Mouse (Mus musculus) hindbrain, embryonic 16.5 days (tissue): Measurements from ENCODE around the gene Usp6nl. TPM values are rescaled to one million over a fixed set of nuclear protein-coding genes. Genes with fewer than 3 reads are reported as not detected.

Source experiments
- ATAC-seq: fragments of 200-750 bp; cut with Nextera tagmentation; 2 replicates; pipeline ENCODE4 v1.8.0; 2017; ENCODE audit warnings: moderate TSS enrichment, moderate library complexity
- H3K27ac ChIP-seq: fragments of 300-500 bp; sonication (generic); 2 replicates; pipeline ENCODE4 v1.5.1; 2014; ENCODE audit warnings: low read depth, mild to moderate bottlenecking, control low read depth, low read length, moderate library complexity
- H3K27me3 ChIP-seq: fragments of 300-500 bp; sonication (generic); replicated peaks from 2 replicates; pipeline ENCODE4 v1.6.1; 2014; ENCODE audit warnings: low read length; ENCODE audit not compliant: control insufficient read depth, insufficient read depth
- H3K36me3 ChIP-seq: fragments of 300-500 bp; sonication (generic); 2 replicates; pipeline ENCODE4 v1.6.1; 2014; ENCODE audit warnings: mild to moderate bottlenecking, low read length, moderate library complexity, mixed read lengths; ENCODE audit not compliant: control insufficient read depth, insufficient read depth
- H3K4me1 ChIP-seq: fragments of 300-500 bp; sonication (generic); 2 replicates; pipeline ENCODE4 v1.6.1; 2014; ENCODE audit warnings: low read depth, low read length; ENCODE audit not compliant: control insufficient read depth, insufficient read depth
- H3K4me2 ChIP-seq: fragments of 300-500 bp; sonication (generic); 2 replicates; pipeline ENCODE4 v1.6.1; 2014; ENCODE audit warnings: mild to moderate bottlenecking, low read length, control low read depth, moderate library complexity
- H3K4me3 ChIP-seq: fragments of 300-500 bp; sonication (generic); 2 replicates; pipeline ENCODE4 v1.5.1; 2014; ENCODE audit warnings: mild to moderate bottlenecking, low read length, control low read depth, moderate library complexity
- H3K9ac ChIP-seq: fragments of 300-500 bp; sonication (generic); 2 replicates; pipeline ENCODE4 v1.6.1; 2014; ENCODE audit warnings: low read depth, mild to moderate bottlenecking, control low read depth, low read length, moderate library complexity
- H3K9me3 ChIP-seq: fragments of 300-500 bp; sonication (generic); 2 replicates; pipeline ENCODE4 v1.6.1; 2014; ENCODE audit warnings: mild to moderate bottlenecking, low read length, moderate library complexity; ENCODE audit not compliant: control insufficient read depth
- WGBS: fragments of 180-500 bp; shearing (Covaris S2); extraction: QIAGEN DNeasy Blood & Tissue Kit; methylation state at CpG from one replicate; pipeline ENCODE4 v1.1.7; 2014; 5-methylcytosine and 5-hydroxymethylcytosine counted together
- polyA plus RNA-seq: library from polyadenylated mRNA; unstranded; fragments of >200 nt; fragmentation: Nextera tagmentation; extraction: Ambion mirVana; gene quantifications from 2 replicates; pipeline ENCODE4 v1.2.1, GENCODE M21; 2015

Gene Usp6nl
- polyA plus RNA-seq, 1 experiment from 2014 or later: 6.0 TPM

DNA sequence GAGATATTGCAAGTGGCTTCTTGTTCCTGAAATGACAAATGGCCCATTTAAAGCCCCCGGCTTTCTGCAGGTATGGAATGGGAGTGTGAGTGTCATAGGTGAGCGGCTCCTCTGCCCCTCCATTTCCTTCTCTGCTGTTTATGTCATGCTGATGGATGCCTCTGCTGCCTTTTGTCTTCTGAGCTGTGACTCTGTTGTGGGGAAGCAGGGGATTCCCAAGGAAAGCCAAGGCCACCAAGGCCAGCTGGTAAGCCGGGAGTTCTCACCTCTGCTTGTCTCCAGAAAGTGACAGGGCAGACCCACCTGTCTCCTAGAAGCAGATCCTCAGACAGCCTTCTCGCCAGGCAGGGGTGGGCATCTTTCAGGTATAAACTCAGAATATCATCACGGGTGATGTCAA, 157.2 kb downstream of the Usp6nl start:
- ATAC-seq: no peak
- 67% methylated on average over 5 of the region's 5 CpGs for WGBS
- no peaks in the 10 kb centered on the region for H3K27me3 ChIP-seq
- H3K9ac ChIP-seq: no peak overlapping the region
- H3K9me3 ChIP-seq: no peaks in the 10 kb centered on the region; the same call in 1 of the 2 replicates
- no peaks in the 10 kb centered on the region for H3K36me3 ChIP-seq
- H3K4me2 ChIP-seq: no peak overlapping the region
- H3K27ac ChIP-seq: no peak overlapping the region
- no peak overlapping the region for H3K4me3 ChIP-seq
- H3K4me1 ChIP-seq: peaks cover 17% of the 10 kb centered on the region

DNA sequence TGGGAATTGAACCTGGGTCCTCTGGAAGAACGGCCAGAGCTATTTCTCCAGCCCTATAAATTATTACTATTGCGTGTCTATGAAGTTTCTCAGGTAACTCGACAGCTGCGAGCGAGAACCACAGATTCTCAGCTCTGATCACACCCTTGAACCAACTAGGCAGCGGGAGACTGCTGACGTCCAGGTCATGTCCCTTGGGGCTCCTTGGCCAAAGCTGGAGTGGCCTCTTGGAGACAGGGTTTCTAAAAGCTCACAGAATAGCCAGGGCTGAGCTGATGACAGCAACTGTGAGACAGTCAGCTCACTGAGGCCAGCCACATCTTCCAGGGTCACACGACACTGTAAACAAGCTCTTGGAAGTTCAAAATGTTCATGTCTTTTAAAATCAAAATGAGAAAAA, 159.5 kb downstream of the Usp6nl start:
- Histone ChIP-seq H3K4me2 (no peak overlapping the region), H3K27me3 (no peaks in the 10 kb centered on the region), H3K9me3 (no peaks in the 10 kb centered on the region), H3K4me3 (no peak overlapping the region), H3K4me1 (peaks cover 17% of the 10 kb centered on the region), H3K9ac (no peak overlapping the region), H3K27ac (no peak overlapping the region), H3K36me3 (no peaks in the 10 kb centered on the region)
- ATAC-seq: no peak
- 93% methylated on average over 8 of the region's 8 CpGs for WGBS

DNA sequence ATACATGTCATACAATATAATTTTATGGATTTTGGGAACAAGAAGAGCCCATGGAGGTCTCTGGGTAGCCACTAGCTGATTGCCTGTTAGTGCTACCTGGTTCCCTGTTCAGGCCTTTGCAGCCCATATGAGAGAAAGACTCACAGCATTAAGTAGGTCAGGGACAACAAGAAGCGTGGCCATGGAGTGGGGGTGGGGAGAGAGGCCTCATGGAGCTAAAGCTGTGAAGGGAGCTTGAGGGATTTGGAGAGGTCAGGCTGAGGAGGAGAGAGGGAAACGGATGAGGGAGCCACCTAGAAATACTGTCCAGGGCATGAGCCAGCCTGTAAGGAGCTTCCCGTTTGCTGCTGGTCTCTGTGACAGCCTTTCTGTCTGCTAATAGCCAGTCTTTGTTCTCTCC, 159.9 kb downstream of the Usp6nl start:
- 29% methylated on average over 3 of the region's 3 CpGs for WGBS
- H3K4me1 ChIP-seq: peaks cover 17% of the 10 kb centered on the region
- no peaks in the 10 kb centered on the region for H3K27me3 ChIP-seq
- no peak overlapping the region for H3K4me3 ChIP-seq
- no peaks in the 10 kb centered on the region for H3K9me3 ChIP-seq
- H3K27ac ChIP-seq: no peak overlapping the region; the same call in 1 of the 2 replicates
- no peak for ATAC-seq
- H3K4me2 ChIP-seq: no peak overlapping the region
- H3K36me3 ChIP-seq: no peaks in the 10 kb centered on the region
- H3K9ac ChIP-seq: no peak overlapping the region

DNA sequence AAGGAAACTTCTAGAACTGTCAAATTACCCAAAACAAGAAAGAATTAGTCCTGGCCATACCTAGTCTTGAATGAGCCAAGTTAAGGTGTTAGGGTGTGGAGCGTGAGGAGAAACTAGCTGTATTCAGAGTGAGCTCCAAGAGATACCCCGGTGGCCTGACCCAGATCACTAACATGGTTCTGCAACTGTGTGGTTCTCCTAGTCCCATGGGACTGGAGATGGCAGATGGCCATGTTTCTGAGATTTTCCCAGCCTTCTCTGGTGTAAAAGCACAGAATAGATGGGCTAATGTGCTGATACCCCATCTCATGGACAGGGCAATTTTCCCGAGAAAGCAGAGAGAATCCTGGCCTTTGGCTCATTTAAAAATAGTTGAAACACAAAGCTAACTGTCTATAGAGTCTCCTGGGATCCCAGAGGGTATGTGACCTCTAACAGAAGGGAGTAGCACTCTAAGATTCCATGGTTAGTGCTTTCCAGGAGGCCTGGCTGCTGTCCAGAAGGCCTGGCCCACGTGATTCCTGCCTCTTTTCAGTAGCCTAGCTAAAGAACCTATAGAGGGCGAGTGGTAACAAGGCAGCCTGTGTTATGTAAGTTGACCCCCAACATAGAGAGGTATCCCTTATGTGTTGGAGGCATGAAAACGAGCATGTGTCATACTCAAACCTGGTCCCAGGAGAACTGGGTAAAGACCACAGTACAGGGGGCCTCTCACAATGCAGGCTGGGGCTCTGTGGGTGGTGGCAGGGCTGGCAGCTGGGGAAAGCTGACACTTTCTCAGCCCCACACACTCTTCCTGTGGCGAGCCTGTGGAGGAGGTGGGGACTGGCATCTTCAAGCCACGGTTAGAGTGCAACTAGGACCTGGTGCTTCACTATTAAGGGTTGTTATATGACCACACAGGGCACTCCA, 160.9 kb downstream of the Usp6nl start:
- Histone ChIP-seq H3K27me3 (no peaks in the 10 kb centered on the region), H3K4me2 (no peak overlapping the region), H3K27ac (peak overlapping the region; percentile 44), H3K9me3 (no peaks in the 10 kb centered on the region), H3K4me3 (no peak overlapping the region), H3K4me1 (peaks cover 17% of the 10 kb centered on the region), H3K36me3 (no peaks in the 10 kb centered on the region), H3K9ac (no peak overlapping the region)
- ATAC-seq: peak; percentile 67
- WGBS: 25% methylated on average over 8 of the region's 8 CpGs

DNA sequence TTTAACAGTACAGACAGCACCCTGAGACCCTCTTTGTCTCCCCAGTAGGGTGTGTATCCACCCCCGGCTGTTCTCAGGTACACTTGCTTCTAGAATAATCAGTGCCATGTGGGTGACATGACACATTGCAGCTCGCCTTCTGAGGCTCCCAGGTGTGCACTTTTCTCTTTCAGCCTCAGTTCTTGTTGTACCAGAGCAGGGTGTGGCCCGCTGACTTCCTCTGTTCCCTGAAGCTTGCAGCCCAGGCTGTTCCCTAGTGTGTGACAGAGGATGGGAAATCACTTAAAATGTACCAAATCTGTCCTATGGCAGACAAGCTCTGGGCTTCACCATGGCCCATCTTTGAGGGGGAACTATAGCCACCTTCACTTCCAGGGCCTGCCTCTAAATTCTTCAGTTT, 161.7 kb downstream of the Usp6nl start:
- Histone ChIP-seq H3K27ac (no peak overlapping the region), H3K4me2 (no peak overlapping the region)
- 83% methylated on average over 3 of the region's 3 CpGs for WGBS

DNA sequence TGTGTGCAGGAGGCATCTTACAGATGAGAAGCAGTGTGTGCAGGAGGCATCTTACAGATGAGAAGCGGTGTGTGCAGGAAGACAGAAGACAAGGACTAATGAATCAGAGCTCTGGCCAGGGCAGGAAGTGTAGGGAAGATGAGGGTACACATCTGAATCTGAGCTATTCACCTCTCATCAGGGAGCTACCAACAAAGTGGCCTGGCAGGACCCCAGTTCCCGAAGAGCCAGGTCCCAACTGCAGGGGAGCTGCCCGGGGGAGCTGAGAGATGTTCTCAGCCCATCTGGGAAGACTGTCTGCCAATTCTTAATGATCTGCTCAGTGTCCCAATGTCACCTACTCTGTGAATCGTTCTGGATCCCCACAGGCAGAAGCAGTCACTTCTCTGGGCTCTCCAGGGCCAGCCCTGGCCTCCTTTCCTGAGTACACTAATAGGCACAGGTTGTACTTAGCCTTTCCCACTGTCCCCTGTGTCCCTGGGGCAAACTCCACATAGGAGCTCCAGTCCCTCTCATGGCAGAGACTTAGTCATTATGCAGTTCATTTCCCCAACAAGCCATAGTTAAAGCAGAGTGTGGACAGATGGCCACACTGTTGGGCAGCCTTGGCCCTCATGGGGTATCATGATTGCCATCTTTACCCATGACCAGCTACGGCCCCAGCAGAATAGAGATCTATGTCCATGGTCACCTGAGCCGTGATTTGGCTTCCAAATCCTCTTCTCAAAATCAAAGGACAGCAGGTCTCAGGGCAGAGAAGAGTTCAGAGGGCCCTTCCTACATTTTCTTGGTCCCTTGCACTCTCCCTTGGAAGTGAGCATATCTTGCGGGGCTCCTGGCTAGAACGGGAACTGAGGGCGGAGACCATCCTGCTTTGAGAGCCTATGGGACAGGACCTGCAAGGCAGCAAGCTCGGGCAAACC, 165.4 kb downstream of the Usp6nl start:
- ATAC-seq: no peak; the same call in 1 of the 2 replicates
- Histone ChIP-seq H3K27ac (no peak overlapping the region), H3K4me3 (no peak overlapping the region), H3K9ac (no peak overlapping the region), H3K4me2 (no peak overlapping the region), H3K9me3 (no peaks in the 10 kb centered on the region), H3K4me1 (peaks cover 11% of the 10 kb centered on the region), H3K36me3 (no peaks in the 10 kb centered on the region), H3K27me3 (no peaks in the 10 kb centered on the region)
- WGBS: 75% methylated on average over 10 of the region's 10 CpGs

More for the DNA sequence above, 161.7 kb downstream of the Usp6nl start:
- Histone ChIP-seq H3K27me3 (no peaks in the 10 kb centered on the region), H3K36me3 (no peaks in the 10 kb centered on the region), H3K9me3 (no peaks in the 10 kb centered on the region), H3K9ac (no peak overlapping the region), H3K4me1 (peaks cover 14% of the 10 kb centered on the region), H3K4me3 (no peak overlapping the region)
- ATAC-seq: no peak

DNA sequence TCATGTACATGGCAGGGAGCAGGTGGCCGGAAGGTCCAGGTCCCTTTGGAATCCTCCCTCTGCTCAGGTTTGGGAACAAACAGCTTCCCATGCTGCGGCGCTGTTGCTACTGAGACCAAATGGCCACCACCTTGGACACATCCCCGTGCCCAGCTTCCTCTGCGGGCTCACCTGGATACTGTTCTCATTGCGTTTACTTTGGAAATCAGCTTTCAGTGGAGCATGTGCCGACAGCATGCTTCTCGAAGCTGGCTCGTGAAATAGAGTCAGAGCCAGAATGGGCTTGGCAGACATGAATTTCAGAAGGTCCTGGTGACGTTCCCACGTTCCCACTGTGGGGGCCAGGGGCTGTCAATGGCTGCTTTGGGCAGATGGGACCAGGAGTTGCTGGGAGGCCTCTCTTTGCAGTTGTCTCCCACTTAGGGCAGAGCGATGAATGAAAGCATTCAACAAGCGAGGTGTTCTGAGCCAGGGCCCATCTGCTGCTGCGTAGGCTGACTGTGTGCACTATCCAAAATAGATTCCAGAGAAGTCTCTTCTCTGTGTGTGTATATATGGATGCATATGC, 166.1 kb downstream of the Usp6nl start:
- ATAC-seq: no peak

DNA sequence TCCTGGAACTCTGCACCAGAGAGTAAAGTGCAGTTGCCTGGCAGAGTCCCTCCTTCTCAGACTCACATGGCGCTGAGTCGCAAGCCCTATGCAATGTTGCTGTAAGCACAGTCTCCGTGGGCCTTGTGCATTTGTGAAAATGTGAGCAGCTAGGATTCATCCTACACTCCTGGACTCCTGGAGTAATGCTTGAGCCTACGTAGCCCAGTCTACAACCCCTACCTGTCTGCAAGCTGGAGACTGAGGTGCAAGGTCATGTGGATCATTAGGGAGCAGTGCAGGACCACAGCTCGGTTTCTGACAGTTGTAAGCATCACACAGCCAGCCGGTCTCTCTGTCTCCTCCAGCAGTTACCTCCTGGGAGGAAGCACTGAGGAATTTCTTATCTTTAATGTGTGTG, 167.6 kb downstream of the Usp6nl start:
- 88% methylated on average over 6 of the region's 6 CpGs for WGBS
- H3K27ac ChIP-seq: no peak overlapping the region
- ATAC-seq: no peak

More for the DNA sequence above, 166.1 kb downstream of the Usp6nl start:
- 82% methylated on average over 14 of the region's 14 CpGs for WGBS
- Histone ChIP-seq H3K9ac (no peak overlapping the region), H3K9me3 (no peaks in the 10 kb centered on the region), H3K4me3 (no peak overlapping the region), H3K27ac (no peak overlapping the region), H3K27me3 (no peaks in the 10 kb centered on the region), H3K4me1 (peaks cover 3% of the 10 kb centered on the region), H3K4me2 (no peak overlapping the region), H3K36me3 (no peaks in the 10 kb centered on the region)

DNA sequence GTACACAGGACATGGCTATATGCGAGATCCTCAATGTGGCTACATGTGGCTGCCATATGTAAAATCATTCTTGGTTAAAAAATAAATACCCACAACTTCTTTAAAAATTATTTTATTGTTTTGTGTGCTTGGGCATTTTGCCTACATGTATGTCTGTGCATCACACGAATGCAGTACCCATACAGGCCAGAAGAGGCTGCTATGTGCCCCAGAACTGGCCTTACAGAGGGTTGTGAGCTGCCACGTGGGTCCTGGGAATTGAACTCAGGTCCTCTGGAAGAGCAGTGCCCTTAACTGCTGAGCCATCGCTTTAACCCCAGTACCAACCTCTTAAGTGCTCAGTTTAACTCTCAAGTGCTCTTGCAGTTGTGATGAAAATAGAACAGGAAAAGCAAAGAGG, 168.4 kb downstream of the Usp6nl start:
- no peak for ATAC-seq
- Histone ChIP-seq H3K9me3 (no peaks in the 10 kb centered on the region), H3K9ac (no peak overlapping the region), H3K27me3 (no peaks in the 10 kb centered on the region), H3K4me2 (no peak overlapping the region), H3K4me3 (no peak overlapping the region), H3K4me1 (no peaks in the 10 kb centered on the region), H3K27ac (no peak overlapping the region), H3K36me3 (no peaks in the 10 kb centered on the region)
- 79% methylated on average over 4 of the region's 4 CpGs for WGBS

More for the DNA sequence above, 167.6 kb downstream of the Usp6nl start:
- Histone ChIP-seq H3K9me3 (no peaks in the 10 kb centered on the region), H3K4me3 (no peak overlapping the region), H3K27me3 (no peaks in the 10 kb centered on the region), H3K36me3 (no peaks in the 10 kb centered on the region), H3K4me2 (no peak overlapping the region), H3K4me1 (no peaks in the 10 kb centered on the region), H3K9ac (no peak overlapping the region)
